Mouse (Mus musculus) small intestine, adult 2 months (tissue): Measurements from ENCODE around the gene Fam186a. TPM values are rescaled to one million over a fixed set of nuclear protein-coding genes. Genes with fewer than 3 reads are reported as not detected.
A peak's percentile ranks its signal among the peaks of the same experiment; 100 is the strongest.
"Not testable (repeated sequence)": the region's sequence is repeated elsewhere in the genome, so short reads cannot be mapped to it uniquely, and the experiment has no call there.

ENCODE experiments used
- H3K27ac ChIP-seq: fragments of 200-500 bp; 2 replicates; pipeline ENCODE4 v1.5.1; 2012; ENCODE audit warnings: low read depth, low read length, control low read depth, inconsistent platforms; ENCODE audit not compliant: insufficient read depth
- H3K27me3 ChIP-seq: fragments of 200-500 bp; 2 replicates; pipeline ENCODE4 v1.6.1; 2012; ENCODE audit warnings: mild to moderate bottlenecking, moderate library complexity, low read length, inconsistent platforms; ENCODE audit not compliant: control insufficient read depth, insufficient read depth
- H3K36me3 ChIP-seq: fragments of 200-500 bp; 2 replicates; pipeline ENCODE4 v1.6.1; 2012; ENCODE audit warnings: mild to moderate bottlenecking, low read length, control low read depth, inconsistent platforms; ENCODE audit not compliant: control insufficient read depth, insufficient read depth
- H3K4me1 ChIP-seq: fragments of 200-500 bp; 2 replicates; pipeline ENCODE4 v1.6.1; 2012; ENCODE audit warnings: low read length, inconsistent platforms, mixed read lengths; ENCODE audit not compliant: control insufficient read depth, insufficient read depth, insufficient read length
- H3K4me3 ChIP-seq: fragments of 200-500 bp; 2 replicates; pipeline ENCODE4 v1.5.1; 2012; ENCODE audit warnings: low read depth, mild to moderate bottlenecking, control low read depth, inconsistent platforms, low read length, moderate library complexity
- CTCF ChIP-seq: fragments of 200-500 bp; IDR thresholded peaks from 2 replicates; pipeline ENCODE4 v1.5.1; 2012; ENCODE audit warnings: low read depth, mild to moderate bottlenecking, control low read depth, inconsistent platforms, low read length, moderate library complexity, mixed read lengths; ENCODE audit not compliant: insufficient replicate concordance, insufficient read length; ENCODE audit errors: extremely low read depth
- POLR2A ChIP-seq: fragments of 200-500 bp; IDR thresholded peaks from 2 replicates; pipeline ENCODE4 v1.6.1; 2012; ENCODE audit warnings: low read depth, mild to moderate bottlenecking, control low read depth, inconsistent platforms, low read length, moderate library complexity
- WGBS: fragments of 180-500 bp; shearing (Covaris S2); methylation state at CpG from one replicate; pipeline ENCODE4 v1.1.7; 2018; 5-methylcytosine and 5-hydroxymethylcytosine counted together
- polyA plus RNA-seq: library from polyadenylated mRNA; depleted of rRNA; stranded (reverse); fragments of >200 nt; gene quantifications from 2 replicates; pipeline ENCODE4 v1.2.3, GENCODE M21; 2012

Gene Fam186a
- polyA plus RNA-seq, 1 experiment: not detected

GRCm38 (mm10) chr15:99931231-99931630 lies 35.6 kb downstream of the Fam186a start:
- H3K36me3 ChIP-seq: no peaks in the 10 kb centered on the region
- TF ChIP-seq POLR2A (no peak), CTCF (no peak)
- no peak overlapping the region for H3K4me3 ChIP-seq
- no peaks in the 10 kb centered on the region for H3K4me1 ChIP-seq
- no peaks in the 10 kb centered on the region for H3K27me3 ChIP-seq
- 84% methylated on average over 8 of the region's 8 CpGs for WGBS
- H3K27ac ChIP-seq: no peak overlapping the region

- peaks cover 8% of the 10 kb centered on the region for H3K4me1 ChIP-seq
- no peaks in the 10 kb centered on the region; the same call in 1 of the 2 replicates for H3K27me3 ChIP-seq
- 85% methylated on average over 15 of the region's 15 CpGs for WGBS
- no peak overlapping the region for H3K4me3 ChIP-seq
- no peaks in the 10 kb centered on the region for H3K36me3 ChIP-seq
- no peak overlapping the region for H3K27ac ChIP-seq
- no peak for TF ChIP-seq CTCF
- no peak for TF ChIP-seq POLR2A
Measured at GRCm38 (mm10) chr15:99919601-99920158, 47.2 kb downstream of the Fam186a start.

- TF ChIP-seq CTCF (no peak), POLR2A (no peak)
- H3K4me3 ChIP-seq: no peak overlapping the region
- no peak overlapping the region for H3K27ac ChIP-seq
- WGBS: 38% methylated on average over 3 of the region's 3 CpGs
- no peaks in the 10 kb centered on the region for H3K27me3 ChIP-seq
- no peaks in the 10 kb centered on the region for H3K36me3 ChIP-seq
- H3K4me1 ChIP-seq: peaks cover 9% of the 10 kb centered on the region
Measured at GRCm38 (mm10) chr15:99917264-99917663, 49.6 kb downstream of the Fam186a start.

GRCm38 (mm10) chr15:99914613-99915012 lies 52.2 kb downstream of the Fam186a start:
- Histone ChIP-seq H3K36me3 (no peaks in the 10 kb centered on the region), H3K4me3 (no peak overlapping the region), H3K27ac (no peak overlapping the region), H3K27me3 (no peaks in the 10 kb centered on the region), H3K4me1 (peaks cover 11% of the 10 kb centered on the region)
- 17% methylated on average over 5 of the region's 5 CpGs for WGBS
- no peak for TF ChIP-seq CTCF
- TF ChIP-seq POLR2A: no peak

GRCm38 (mm10) chr15:99911785-99912184 lies 55.1 kb downstream of the Fam186a start:
- TF ChIP-seq CTCF (no peak), POLR2A (no peak)
- H3K36me3 ChIP-seq: no peaks in the 10 kb centered on the region
- H3K4me1 ChIP-seq: peaks cover 10% of the 10 kb centered on the region
- no peak overlapping the region for H3K4me3 ChIP-seq
- WGBS: 46% methylated on average over 4 of the region's 4 CpGs
- no peak overlapping the region for H3K27ac ChIP-seq
- H3K27me3 ChIP-seq: no peaks in the 10 kb centered on the region

- 26% methylated on average over 14 of the region's 14 CpGs for WGBS
- not testable (repeated sequence) for H3K4me3 ChIP-seq, H3K27ac ChIP-seq, H3K27me3 ChIP-seq, H3K4me1 ChIP-seq, H3K36me3 ChIP-seq
- peak; percentile 66; the same call in 1 of the 2 replicates for TF ChIP-seq CTCF
Measured at GRCm38 (mm10) chr15:99909339-99909996, 57.4 kb downstream of the Fam186a start.

- no peaks in the 10 kb centered on the region for H3K27me3 ChIP-seq
- 82% methylated on average over 1 of the region's 1 CpGs for WGBS
- no peaks in the 10 kb centered on the region for H3K36me3 ChIP-seq
- peaks cover 15% of the 10 kb centered on the region; the same call in 1 of the 2 replicates for H3K4me1 ChIP-seq
- H3K4me3 ChIP-seq: no peak overlapping the region
- 0 out of 2 replicates have a peak overlapping the region, but pooled peaks have one; percentile 9 for H3K27ac ChIP-seq
- TF ChIP-seq CTCF (no peak), POLR2A (no peak)
Measured at GRCm38 (mm10) chr15:99907514-99907913, 59.3 kb downstream of the Fam186a start.

- 39% methylated on average over 4 of the region's 4 CpGs for WGBS
- H3K36me3 ChIP-seq: no peaks in the 10 kb centered on the region
- H3K4me3 ChIP-seq: no peak overlapping the region
- no peaks in the 10 kb centered on the region for H3K27me3 ChIP-seq
- H3K4me1 ChIP-seq: peaks cover 15% of the 10 kb centered on the region; the same call in 1 of the 2 replicates
- TF ChIP-seq CTCF (no peak), POLR2A (no peak)
- no peak overlapping the region for H3K27ac ChIP-seq
Measured at GRCm38 (mm10) chr15:99907041-99907440, 59.8 kb downstream of the Fam186a start.
